Mouse (Mus musculus) stomach, postnatal 0 days (tissue): ENCODE data around the gene Alox5. TPM values are rescaled to one million over a fixed set of nuclear protein-coding genes. Genes with fewer than 3 reads are reported as not detected.
A peak's percentile ranks its signal among the peaks of the same experiment; 100 is the strongest.
"Not testable (repeated sequence)": the region's sequence is repeated elsewhere in the genome, so short reads cannot be mapped to it uniquely, and the experiment has no call there.

Source experiments
- ATAC-seq: fragments of 200-750 bp; cut with Nextera tagmentation; 2 replicates; pipeline ENCODE4 v1.8.0; 2017; ENCODE audit not compliant: low FRiP score, low TSS enrichment
- DNase-seq: peaks from one replicate; pipeline ENCODE4 v3.0.0-alpha.2; 2016; ENCODE audit warnings: low spot score
- H3K27ac ChIP-seq: fragments of 300-500 bp; sonication (generic); replicated peaks from 2 replicates; pipeline ENCODE4 v1.5.1; 2014; ENCODE audit warnings: mild to moderate bottlenecking, control low read depth
- H3K27me3 ChIP-seq: fragments of 300-500 bp; sonication (generic); 2 replicates; pipeline ENCODE4 v1.6.1; 2014; ENCODE audit warnings: low read length; ENCODE audit not compliant: control insufficient read depth, insufficient read depth
- H3K36me3 ChIP-seq: fragments of 300-500 bp; sonication (generic); 2 replicates; pipeline ENCODE4 v1.6.1; 2014; ENCODE audit warnings: low read length, mixed read lengths; ENCODE audit not compliant: control insufficient read depth, insufficient read depth
- H3K4me1 ChIP-seq: fragments of 300-500 bp; sonication (generic); replicated peaks from 2 replicates; pipeline ENCODE4 v1.6.1; 2014; ENCODE audit warnings: antibody characterized with exemption; ENCODE audit not compliant: control insufficient read depth, insufficient read depth
- H3K4me2 ChIP-seq: fragments of 300-500 bp; sonication (generic); replicated peaks from 2 replicates; pipeline ENCODE4 v1.6.1; 2014; ENCODE audit warnings: low read depth, mild to moderate bottlenecking, control low read depth, moderate library complexity
- H3K4me3 ChIP-seq: fragments of 300-500 bp; sonication (generic); 2 replicates; pipeline ENCODE4 v1.5.1; 2014; ENCODE audit warnings: low read depth, low read length, control low read depth
- H3K9ac ChIP-seq: fragments of 300-500 bp; sonication (generic); 2 replicates; pipeline ENCODE4 v1.6.1; 2014; ENCODE audit warnings: mild to moderate bottlenecking, low read length, control low read depth, mixed read lengths
- H3K9me3 ChIP-seq: fragments of 300-500 bp; sonication (generic); 2 replicates; pipeline ENCODE4 v1.6.1; 2016; ENCODE audit warnings: low read length; ENCODE audit not compliant: control insufficient read depth
- CTCF ChIP-seq: IDR thresholded peaks from 2 replicates; pipeline ENCODE4 v1.5.1; 2016; ENCODE audit warnings: antibody characterized with exemption, low read depth, mild to moderate bottlenecking, moderate library complexity
- EP300 ChIP-seq: optimal IDR thresholded peaks from 2 replicates; pipeline ENCODE3; 2016; ENCODE audit warnings: antibody characterized with exemption
- WGBS: fragments of 180-500 bp; shearing (Covaris S2); extraction: QIAGEN DNeasy Blood & Tissue Kit; methylation state at CpG from one replicate; pipeline ENCODE4 v1.1.7; 2014; 5-methylcytosine and 5-hydroxymethylcytosine counted together
- polyA plus RNA-seq: library from polyadenylated mRNA; unstranded; fragments of >200 nt; fragmentation: Nextera tagmentation; extraction: Ambion mirVana; gene quantifications from 2 replicates; pipeline ENCODE4 v1.2.1, GENCODE M21; 2015

Alox5 gene
- 0.45 and 1.3 TPM in 2 replicates for polyA plus RNA-seq

GRCm38 (mm10) chr6:116460544-116461283 is at the start of gene Alox5:
Gene Alox5 (minus strand): TSS chr6:116461178.
- DNase-seq (peak; percentile 31), ATAC-seq (peak; percentile 42; the same call in 1 of the 2 replicates)
- Histone ChIP-seq H3K36me3 (no peaks in the 10 kb centered on the region), H3K27me3 (peaks cover 2% of the 10 kb centered on the region; the same call in 1 of the 2 replicates), H3K4me2 (peak within 1 kb of the TSS; percentile 53), H3K27ac (no peak within 1 kb of the TSS), H3K4me1 (no peaks in the 10 kb centered on the region), H3K9ac (0 out of 2 replicates have a peak within 1 kb of the TSS, but pooled peaks have one; percentile 4), H3K4me3 (peak within 1 kb of the TSS; percentile 24; the same call in 1 of the 2 replicates), H3K9me3 (no peaks in the 10 kb centered on the region)
- WGBS: 2% methylated on average over 43 of the region's 43 CpGs
- TF ChIP-seq CTCF (peak; percentile 11; the same call in 1 of the 2 replicates), EP300 (no peak)

GRCm38 (mm10) chr6:116506302-116507003 is 45.5 kb upstream of the Alox5 start, which contains the start of gene Olfr212:
Gene Olfr212 (plus strand): TSS chr6:116506516.
- ATAC-seq, H3K9ac ChIP-seq, H3K4me3 ChIP-seq, H3K4me1 ChIP-seq, H3K9me3 ChIP-seq, H3K27ac ChIP-seq, H3K4me2 ChIP-seq, H3K36me3 ChIP-seq, DNase-seq, H3K27me3 ChIP-seq: not testable (repeated sequence)
- 90% methylated on average over 17 of the region's 20 CpGs for WGBS

GRCm38 (mm10) chr6:116495960-116496359 is 35.0 kb upstream of the Alox5 start:
- no peak for DNase-seq
- H3K4me3 ChIP-seq: no peak overlapping the region
- no peaks in the 10 kb centered on the region for H3K4me1 ChIP-seq
- 85% methylated on average over 1 of the region's 1 CpGs for WGBS
- no peaks in the 10 kb centered on the region for H3K9me3 ChIP-seq
- TF ChIP-seq CTCF (no peak), EP300 (no peak)
- H3K27me3 ChIP-seq: no peaks in the 10 kb centered on the region
- H3K36me3 ChIP-seq: no peaks in the 10 kb centered on the region
- no peak overlapping the region for H3K9ac ChIP-seq
- H3K4me2 ChIP-seq: no peak overlapping the region
- no peak overlapping the region for H3K27ac ChIP-seq
- ATAC-seq: no peak

GRCm38 (mm10) chr6:116493742-116494141 is 32.8 kb upstream of the Alox5 start:
- no peaks in the 10 kb centered on the region for H3K27me3 ChIP-seq
- ATAC-seq (no peak), DNase-seq (no peak)
- no peaks in the 10 kb centered on the region for H3K4me1 ChIP-seq
- no peak overlapping the region for H3K4me3 ChIP-seq
- no peak overlapping the region for H3K9ac ChIP-seq
- TF ChIP-seq CTCF (no peak), EP300 (no peak)
- H3K4me2 ChIP-seq: no peak overlapping the region
- WGBS: 80% methylated on average over 5 of the region's 5 CpGs
- H3K27ac ChIP-seq: no peak overlapping the region
- no peaks in the 10 kb centered on the region for H3K9me3 ChIP-seq
- H3K36me3 ChIP-seq: no peaks in the 10 kb centered on the region

- no peak for DNase-seq
- Histone ChIP-seq H3K27ac (no peak within 1 kb of the TSS), H3K4me1 (no peaks in the 10 kb centered on the region), H3K36me3 (no peaks in the 10 kb centered on the region), H3K9ac (no peak within 1 kb of the TSS), H3K4me3 (no peak within 1 kb of the TSS), H3K9me3 (no peaks in the 10 kb centered on the region), H3K4me2 (no peak within 1 kb of the TSS), H3K27me3 (no peaks in the 10 kb centered on the region)
- WGBS: 68% methylated on average over 4 of the region's 4 CpGs
- ATAC-seq: no peak
- TF ChIP-seq CTCF (no peak), EP300 (no peak)
These were observed 27.8 kb upstream of the Alox5 start, which contains the start of gene Olfr211 for GRCm38 (mm10) chr6:116488791-116489190. Gene Olfr211 (plus strand): TSS chr6:116489091.

- Histone ChIP-seq H3K27me3 (no peaks in the 10 kb centered on the region), H3K4me3 (no peak overlapping the region), H3K9ac (no peak overlapping the region), H3K36me3 (no peaks in the 10 kb centered on the region), H3K4me2 (no peak overlapping the region), H3K27ac (no peak overlapping the region), H3K4me1 (no peaks in the 10 kb centered on the region), H3K9me3 (no peaks in the 10 kb centered on the region)
- WGBS: 52% methylated on average over 1 of the region's 1 CpGs
- no peak for DNase-seq
- TF ChIP-seq EP300: no peak
- no peak for TF ChIP-seq CTCF
- no peak for ATAC-seq
These were observed 25.9 kb upstream of the Alox5 start for GRCm38 (mm10) chr6:116486833-116487232.
